Mouse (Mus musculus) neural tube, embryonic 12.5 days (tissue): Measurements from ENCODE around the gene Pdx1. TPM values are rescaled to one million over a fixed set of nuclear protein-coding genes. Genes with fewer than 3 reads are reported as not detected.

Experiments used
- ATAC-seq: fragments of 200-750 bp; cut with Nextera tagmentation; 2 replicates; pipeline ENCODE4 v1.8.0; 2017; ENCODE audit warnings: low read depth, mild to moderate bottlenecking, moderate TSS enrichment, moderate library complexity; ENCODE audit not compliant: low FRiP score
- H3K27ac ChIP-seq: fragments of 300-500 bp; sonication (generic); 2 replicates; pipeline ENCODE4 v1.5.1; 2016
- H3K27me3 ChIP-seq: fragments of 300-500 bp; sonication (generic); replicated peaks from 2 replicates; pipeline ENCODE4 v1.6.1; 2016; ENCODE audit warnings: mild to moderate bottlenecking
- H3K36me3 ChIP-seq: fragments of 300-500 bp; sonication (generic); 2 replicates; pipeline ENCODE4 v1.6.1; 2016; ENCODE audit warnings: mild to moderate bottlenecking
- H3K4me1 ChIP-seq: fragments of 300-500 bp; sonication (generic); 2 replicates; pipeline ENCODE4 v1.6.1; 2016
- H3K4me2 ChIP-seq: fragments of 300-500 bp; sonication (generic); replicated peaks from 2 replicates; pipeline ENCODE4 v1.6.1; 2016; ENCODE audit warnings: mild to moderate bottlenecking
- H3K4me3 ChIP-seq: fragments of 300-500 bp; sonication (generic); 2 replicates; pipeline ENCODE4 v1.5.1; 2016
- H3K9ac ChIP-seq: fragments of 300-500 bp; sonication (generic); 2 replicates; pipeline ENCODE4 v1.6.1; 2016; ENCODE audit warnings: mild to moderate bottlenecking
- H3K9me3 ChIP-seq: fragments of 300-500 bp; sonication (generic); 2 replicates; pipeline ENCODE4 v1.6.1; 2016; ENCODE audit warnings: mild to moderate bottlenecking
- WGBS: fragments of 180-500 bp; shearing (Covaris S2); methylation state at CpG from one replicate; pipeline ENCODE4 v1.1.7; 2016; 5-methylcytosine and 5-hydroxymethylcytosine counted together
- polyA plus RNA-seq: library from polyadenylated mRNA; unstranded; fragments of >200 nt; fragmentation: Nextera tagmentation; extraction: Ambion mirVana; gene quantifications from 2 replicates; pipeline ENCODE4 v1.2.1, GENCODE M21; 2016

Gene Pdx1
- polyA plus RNA-seq, 1 experiment from 2014 or later: not detected

- H3K36me3 ChIP-seq: no peaks in the 10 kb centered on the region
- no peak for ATAC-seq
These were observed 36.3 kb downstream of the Pdx1 start for GRCm38 (mm10) chr5:147305856-147306637.

GRCm38 (mm10) chr5:147306638-147307397, 37.1 kb downstream of the Pdx1 start, which contains the start of gene Cdx2:
TSS of gene Cdx2 (minus strand) at chr5:147307270.
- H3K4me1 ChIP-seq: peaks cover 24% of the 10 kb centered on the region
- H3K27ac ChIP-seq: no peak within 1 kb of the TSS
- no peak for ATAC-seq
- H3K36me3 ChIP-seq: no peaks in the 10 kb centered on the region
- under 1% methylated on average over 63 of the region's 63 CpGs for WGBS
- H3K4me3 ChIP-seq: peak within 1 kb of the TSS; percentile 15; the same call in 1 of the 2 replicates
- no peaks in the 10 kb centered on the region for H3K9me3 ChIP-seq
- H3K27me3 ChIP-seq: peaks cover 99% of the 10 kb centered on the region
- H3K9ac ChIP-seq: no peak within 1 kb of the TSS
- H3K4me2 ChIP-seq: peak within 1 kb of the TSS; percentile 33

More at GRCm38 (mm10) chr5:147305856-147306637, 36.3 kb downstream of the Pdx1 start:
- Histone ChIP-seq H3K4me2 (peak overlapping the region; percentile 33), H3K9ac (no peak overlapping the region), H3K4me3 (peak overlapping the region; percentile 15; the same call in 1 of the 2 replicates), H3K9me3 (no peaks in the 10 kb centered on the region), H3K27me3 (peaks cover 99% of the 10 kb centered on the region), H3K27ac (no peak overlapping the region), H3K4me1 (peaks cover 24% of the 10 kb centered on the region)
- WGBS: under 1% methylated on average over 58 of the region's 58 CpGs

- no peak overlapping the region for H3K4me3 ChIP-seq
- no peak overlapping the region for H3K9ac ChIP-seq
- no peaks in the 10 kb centered on the region for H3K9me3 ChIP-seq
- H3K36me3 ChIP-seq: no peaks in the 10 kb centered on the region
- H3K27ac ChIP-seq: no peak overlapping the region
- H3K4me1 ChIP-seq: peaks cover 24% of the 10 kb centered on the region
- 2% methylated on average over 12 of the region's 12 CpGs for WGBS
- no peak for ATAC-seq
- H3K4me2 ChIP-seq: no peak overlapping the region
- H3K27me3 ChIP-seq: peaks cover 99% of the 10 kb centered on the region
These were observed 37.6 kb downstream of the Pdx1 start for GRCm38 (mm10) chr5:147307398-147307785.

DNA sequence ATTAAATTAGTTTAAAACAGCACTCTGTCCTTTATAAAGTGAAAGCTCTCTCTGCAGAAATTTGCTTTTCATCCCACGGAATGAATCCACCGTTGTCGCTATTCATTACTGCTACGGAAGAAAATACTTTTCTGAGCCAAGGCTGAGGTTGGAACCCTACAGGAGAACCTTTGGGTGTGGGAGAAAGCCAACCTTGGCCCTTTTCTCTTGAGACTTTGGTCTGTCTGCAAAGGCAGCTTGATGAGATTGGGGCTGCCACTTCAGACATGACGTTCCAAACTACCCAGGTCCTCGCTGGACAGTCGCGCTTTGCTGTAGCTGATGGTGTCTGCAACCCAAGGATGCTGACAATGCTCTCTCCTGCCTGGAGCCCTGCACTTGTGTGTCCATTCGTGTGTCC, 38.7 kb downstream of the Pdx1 start:
- 12% methylated on average over 9 of the region's 9 CpGs for WGBS
- Histone ChIP-seq H3K27me3 (peaks cover 99% of the 10 kb centered on the region), H3K9me3 (no peaks in the 10 kb centered on the region), H3K9ac (no peak overlapping the region), H3K4me3 (no peak overlapping the region), H3K36me3 (no peaks in the 10 kb centered on the region), H3K4me2 (no peak overlapping the region), H3K4me1 (peaks cover 24% of the 10 kb centered on the region), H3K27ac (no peak overlapping the region)
- ATAC-seq: no peak

DNA sequence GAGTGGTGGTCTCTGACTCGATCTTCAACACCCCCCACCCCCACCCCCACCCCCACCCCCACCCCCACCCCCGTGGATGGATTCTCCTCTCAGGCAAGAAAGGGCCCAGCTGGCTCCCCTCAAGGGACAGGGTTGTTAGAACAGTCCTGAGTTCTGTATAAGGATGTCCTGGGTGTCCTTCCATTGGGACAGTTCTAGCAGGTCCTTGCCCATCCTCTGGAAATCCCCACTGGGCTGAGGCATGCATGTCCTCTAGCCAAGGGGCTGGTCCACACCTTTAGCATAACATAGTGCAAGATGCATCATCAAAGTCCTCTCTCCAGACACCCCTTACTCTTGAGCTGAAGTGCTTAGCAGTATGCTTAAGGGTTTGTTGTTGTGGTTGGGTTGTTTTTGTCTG, 40.0 kb downstream of the Pdx1 start:
- Histone ChIP-seq H3K9ac (no peak overlapping the region), H3K4me1 (peaks cover 15% of the 10 kb centered on the region), H3K27me3 (peaks cover 99% of the 10 kb centered on the region), H3K4me3 (no peak overlapping the region), H3K27ac (no peak overlapping the region), H3K9me3 (no peaks in the 10 kb centered on the region), H3K36me3 (no peaks in the 10 kb centered on the region), H3K4me2 (no peak overlapping the region)
- no peak for ATAC-seq
- 0% methylated on average over 2 of the region's 2 CpGs for WGBS

DNA sequence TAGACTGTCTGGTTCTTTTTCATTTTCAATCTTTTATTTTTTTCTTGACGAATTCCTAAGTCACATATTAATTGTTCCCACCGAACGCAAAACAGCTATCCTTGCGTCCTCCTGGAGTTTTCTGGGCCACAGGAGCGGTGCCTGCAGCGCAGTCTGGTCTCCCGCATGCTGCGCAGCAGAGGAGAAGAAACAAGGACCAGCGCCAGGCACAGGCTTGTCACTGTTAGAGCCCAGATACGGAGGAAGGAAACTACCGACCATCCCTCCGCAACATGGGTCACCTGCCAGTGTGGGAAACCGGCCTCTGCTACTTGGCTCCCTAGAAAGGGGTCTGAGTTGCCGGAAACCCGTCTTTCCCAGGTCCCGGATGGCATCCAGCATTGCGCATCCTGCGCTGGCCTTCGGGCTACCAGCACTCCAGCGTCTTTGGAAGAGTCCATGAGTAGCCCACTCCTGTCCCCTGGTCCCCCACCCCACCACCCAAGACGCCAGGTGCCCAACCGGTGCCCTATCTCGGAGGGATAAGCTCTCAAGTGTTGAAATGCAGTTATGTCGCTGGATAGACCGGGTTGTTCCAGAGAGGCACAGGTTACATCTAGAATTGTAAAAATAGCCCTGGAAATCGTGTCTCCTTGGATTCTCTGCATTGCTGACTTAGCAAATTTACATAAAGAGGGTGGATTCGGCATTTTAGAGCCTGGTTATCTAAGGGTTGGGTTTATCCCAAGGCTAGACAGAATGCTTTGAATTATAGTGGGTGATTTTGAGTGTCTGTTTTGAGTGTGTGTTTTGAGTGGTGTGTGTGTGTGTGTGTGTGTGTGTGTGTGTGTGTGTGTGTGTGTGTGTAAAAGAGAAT, 43.3 kb downstream of the Pdx1 start:
- WGBS: 2% methylated on average over 27 of the region's 27 CpGs
- no peak overlapping the region for H3K9ac ChIP-seq
- no peak overlapping the region for H3K4me3 ChIP-seq
- peaks cover 7% of the 10 kb centered on the region for H3K4me1 ChIP-seq
- no peak overlapping the region for H3K27ac ChIP-seq
- H3K9me3 ChIP-seq: no peaks in the 10 kb centered on the region
- no peak for ATAC-seq
- H3K36me3 ChIP-seq: no peaks in the 10 kb centered on the region
- H3K27me3 ChIP-seq: peaks cover 100% of the 10 kb centered on the region
- no peak overlapping the region for H3K4me2 ChIP-seq

GRCm38 (mm10) chr5:147314646-147315431, 45.1 kb downstream of the Pdx1 start:
- H3K4me1 ChIP-seq: peaks cover 7% of the 10 kb centered on the region
- H3K27ac ChIP-seq: no peak overlapping the region
- peaks cover 95% of the 10 kb centered on the region for H3K27me3 ChIP-seq
- no peaks in the 10 kb centered on the region for H3K9me3 ChIP-seq
- under 1% methylated on average over 39 of the region's 39 CpGs for WGBS
- H3K4me3 ChIP-seq: no peak overlapping the region
- H3K36me3 ChIP-seq: no peaks in the 10 kb centered on the region
- H3K4me2 ChIP-seq: no peak overlapping the region; the same call in 1 of the 2 replicates
- ATAC-seq: no peak
- H3K9ac ChIP-seq: no peak overlapping the region

- Histone ChIP-seq H3K27ac (no peak overlapping the region), H3K9ac (no peak overlapping the region)
These were observed 45.8 kb downstream of the Pdx1 start for GRCm38 (mm10) chr5:147315432-147316075.

DNA sequence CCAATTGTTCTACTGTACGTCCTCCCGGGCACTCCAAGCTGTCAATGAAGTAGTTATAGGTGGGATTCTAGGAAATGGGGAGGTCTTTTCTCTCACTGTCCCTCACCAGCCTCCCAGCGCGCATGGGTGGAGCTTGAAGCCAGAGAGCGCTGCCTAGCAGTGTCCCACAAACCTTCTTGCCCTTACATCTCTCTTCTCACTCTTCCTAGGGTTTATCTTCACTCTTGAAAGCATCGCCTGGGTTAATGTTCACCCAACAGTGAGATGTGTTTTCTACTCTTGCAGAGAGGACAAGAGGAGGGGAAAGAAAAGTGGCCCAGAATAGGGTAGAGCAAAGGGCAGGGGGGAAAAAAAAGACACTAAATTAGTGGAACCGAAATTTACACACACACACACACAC, 47.6 kb downstream of the Pdx1 start:
- Histone ChIP-seq H3K27me3 (peaks cover 85% of the 10 kb centered on the region), H3K4me3 (no peak overlapping the region), H3K27ac (no peak overlapping the region), H3K9ac (no peak overlapping the region), H3K4me1 (peaks cover 7% of the 10 kb centered on the region), H3K4me2 (no peak overlapping the region), H3K36me3 (no peaks in the 10 kb centered on the region), H3K9me3 (no peaks in the 10 kb centered on the region)
- no peak for ATAC-seq
- WGBS: 3% methylated on average over 7 of the region's 7 CpGs

More at GRCm38 (mm10) chr5:147315432-147316075, 45.8 kb downstream of the Pdx1 start:
- Histone ChIP-seq H3K36me3 (no peaks in the 10 kb centered on the region), H3K4me2 (no peak overlapping the region; the same call in 1 of the 2 replicates), H3K4me3 (no peak overlapping the region), H3K27me3 (peaks cover 91% of the 10 kb centered on the region), H3K9me3 (no peaks in the 10 kb centered on the region), H3K4me1 (peaks cover 7% of the 10 kb centered on the region)
- WGBS: 1% methylated on average over 25 of the region's 25 CpGs
- no peak for ATAC-seq

GRCm38 (mm10) chr5:147317991-147318390, 48.2 kb downstream of the Pdx1 start:
- 25% methylated on average over 7 of the region's 7 CpGs for WGBS
- no peak overlapping the region for H3K27ac ChIP-seq
- peaks cover 78% of the 10 kb centered on the region for H3K27me3 ChIP-seq
- no peaks in the 10 kb centered on the region for H3K9me3 ChIP-seq
- H3K36me3 ChIP-seq: no peaks in the 10 kb centered on the region
- no peak overlapping the region for H3K9ac ChIP-seq
- H3K4me3 ChIP-seq: no peak overlapping the region
- peaks cover 7% of the 10 kb centered on the region for H3K4me1 ChIP-seq
- ATAC-seq: no peak
- H3K4me2 ChIP-seq: no peak overlapping the region

DNA sequence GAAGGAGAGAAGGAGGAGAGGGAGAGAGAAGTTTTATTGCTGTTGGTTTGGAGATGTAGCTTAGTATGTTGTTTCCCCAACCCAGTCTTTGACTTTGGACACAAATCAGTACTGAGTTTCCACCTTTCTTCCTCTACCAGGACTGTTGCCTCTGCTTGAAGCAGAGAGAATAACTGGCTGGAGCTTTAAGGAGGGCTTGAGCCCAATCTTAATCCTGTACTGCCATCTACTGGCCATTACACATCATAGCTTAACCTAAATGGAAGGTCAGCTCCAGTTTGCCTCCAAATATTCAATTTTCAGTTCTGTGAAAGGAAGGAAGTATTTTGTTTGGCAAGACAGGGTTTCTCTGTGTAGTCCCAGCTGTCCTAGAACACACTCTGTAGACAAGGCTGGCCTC, 49.9 kb downstream of the Pdx1 start:
- Histone ChIP-seq H3K4me3 (no peak overlapping the region), H3K27me3 (peaks cover 63% of the 10 kb centered on the region), H3K4me1 (peaks cover 7% of the 10 kb centered on the region), H3K9ac (no peak overlapping the region), H3K36me3 (no peaks in the 10 kb centered on the region), H3K9me3 (no peaks in the 10 kb centered on the region), H3K27ac (no peak overlapping the region), H3K4me2 (no peak overlapping the region)
- ATAC-seq: 0 out of 2 replicates have a peak, but pooled peaks have one; percentile 31
